Mouse (Mus musculus): ENCODE data around the gene Slain2.
"Not testable (repeated sequence)": the region's sequence is repeated elsewhere in the genome, so short reads cannot be mapped to it uniquely, and the experiment has no call there.

Gene Slain2

DNA sequence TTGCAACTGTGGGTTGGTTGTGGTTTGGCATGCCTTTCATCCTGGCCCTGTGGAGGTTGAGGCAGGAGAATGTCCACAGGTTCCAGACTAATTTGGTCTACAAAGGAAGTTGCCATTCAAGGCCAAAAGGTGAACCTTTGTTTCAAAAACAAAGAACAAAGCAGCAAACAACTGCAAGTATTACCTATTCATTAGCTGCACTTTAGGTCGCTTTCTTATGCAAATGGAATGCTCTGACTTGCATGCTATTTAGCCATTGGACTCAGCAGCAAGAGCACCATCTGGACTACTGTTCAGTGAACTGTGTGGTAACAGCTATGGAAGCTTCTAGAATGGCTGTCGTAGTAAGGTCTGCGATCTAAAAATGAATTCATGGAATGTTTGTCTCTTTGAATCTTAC, 11.8 kb upstream of the Slain2 start:
- DNase-seq = no peak

DNA sequence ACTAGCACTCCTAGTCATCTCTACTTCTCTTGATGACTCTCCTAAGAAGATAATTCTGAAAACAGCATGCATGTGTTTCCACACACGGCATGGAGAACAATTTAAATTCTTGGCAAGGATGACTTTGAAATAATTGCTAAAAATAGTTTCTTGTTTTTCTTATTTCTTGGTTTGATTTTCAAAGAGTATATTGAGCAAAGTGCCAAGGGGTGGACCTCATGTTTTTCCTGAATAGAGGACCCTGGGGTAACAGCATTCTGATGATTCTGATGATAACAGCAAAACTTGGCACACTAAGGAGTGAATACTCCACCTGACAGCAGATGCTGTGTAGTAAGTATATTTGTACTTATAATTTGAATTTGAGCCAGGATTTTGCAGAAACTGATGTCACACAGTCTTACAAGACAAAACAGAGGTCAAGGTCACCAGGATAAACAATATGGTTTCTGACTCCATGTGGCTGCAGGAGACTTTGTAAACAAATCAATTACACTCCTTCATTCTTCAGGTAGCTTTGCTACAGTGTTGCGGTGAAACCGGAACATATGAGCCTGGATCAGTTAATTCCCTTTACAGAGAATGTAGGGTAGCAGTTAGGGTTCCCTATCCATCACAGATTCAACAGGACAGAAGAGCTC, 11.1 kb upstream of the Slain2 start:
- DNase-seq = no peak

DNA sequence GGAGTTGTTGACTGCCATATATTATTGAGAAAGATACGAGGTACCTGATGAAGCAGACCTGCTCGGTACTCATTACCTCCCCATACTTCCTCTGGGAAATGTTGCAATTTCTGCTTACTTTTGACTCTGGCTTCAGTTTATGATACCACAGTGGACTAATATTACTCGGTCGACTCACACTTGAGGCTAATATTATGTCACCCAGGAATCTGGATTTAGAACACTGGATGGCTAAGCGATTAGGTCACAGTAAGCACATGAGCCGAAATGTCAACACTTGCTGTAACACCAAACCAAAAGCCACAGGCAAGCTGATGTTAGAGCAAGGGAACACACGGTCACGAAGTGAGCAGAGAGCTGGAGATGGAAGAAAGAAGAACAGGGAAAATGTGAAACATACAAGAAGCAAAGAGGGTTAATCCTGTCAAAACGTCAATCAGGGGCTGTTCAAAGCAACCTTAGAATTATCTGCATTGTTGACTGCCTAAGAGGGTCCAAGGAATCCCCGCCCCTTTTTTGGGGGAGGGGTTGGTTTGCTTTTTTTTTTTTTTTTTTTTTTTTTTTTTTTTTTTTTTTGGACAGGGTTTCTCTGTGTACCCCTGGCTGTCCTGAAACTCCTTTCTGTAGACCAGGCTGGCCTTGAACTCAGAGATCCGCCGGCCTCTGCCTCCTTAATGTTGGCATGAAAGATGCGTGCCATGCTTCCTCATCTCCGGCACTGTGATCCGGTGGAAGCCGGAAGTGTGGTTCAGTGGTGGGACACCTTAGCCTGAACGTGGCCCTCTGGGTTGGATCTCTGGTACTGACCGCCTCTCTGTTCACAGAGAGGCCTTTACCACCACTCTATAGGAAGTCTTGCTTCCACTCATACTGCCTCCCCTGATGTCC, 9.0 kb upstream of the Slain2 start:
- no peak for DNase-seq

DNA sequence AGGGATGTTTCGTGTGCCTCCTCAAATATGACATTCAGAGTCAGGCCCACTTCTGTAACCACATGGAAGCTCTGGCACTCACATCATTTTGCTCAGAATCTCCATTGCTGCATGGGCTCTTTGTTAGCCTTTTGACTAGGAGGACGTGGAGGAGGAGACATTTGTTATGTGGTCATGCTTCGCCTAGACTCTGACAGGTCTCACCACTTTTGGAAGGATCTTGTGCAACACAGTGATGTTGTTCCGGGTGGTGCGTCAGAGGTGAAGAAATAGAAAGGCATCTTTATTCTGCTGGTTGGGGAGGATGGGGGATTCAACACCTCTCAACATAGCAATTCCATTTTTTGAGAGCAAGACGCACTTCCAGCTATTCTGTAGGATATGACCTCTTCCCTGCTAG, 6.7 kb upstream of the Slain2 start:
- no peak for DNase-seq

DNA sequence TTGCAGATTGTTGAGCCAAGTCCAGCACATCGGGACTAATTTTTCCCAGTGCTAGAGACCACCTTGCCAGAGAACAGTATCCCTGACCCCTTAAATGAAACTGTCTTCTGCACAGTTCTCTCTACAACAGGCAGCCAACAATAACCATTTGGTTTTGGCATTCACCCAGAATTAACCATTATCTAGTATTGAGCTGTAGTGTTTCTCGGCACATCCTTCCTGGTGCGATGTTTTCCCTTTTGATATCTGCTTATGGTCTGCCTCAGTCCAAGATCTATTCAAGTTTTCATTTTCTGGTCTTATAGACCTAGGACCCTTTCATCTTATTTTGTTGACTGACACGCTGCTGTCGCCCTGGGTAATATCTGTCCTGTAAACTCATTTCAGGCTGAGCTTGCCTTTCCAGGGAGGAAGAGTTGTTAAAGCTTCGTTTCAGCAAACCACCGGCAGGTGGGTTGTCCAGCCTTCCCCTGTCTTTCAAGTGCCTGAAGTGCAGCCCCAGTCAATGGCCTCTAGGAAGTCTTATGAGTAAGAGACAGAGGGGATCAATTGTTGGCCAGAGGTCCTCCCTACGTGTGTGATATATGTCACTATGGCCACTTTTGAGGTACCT, 5.7 kb upstream of the Slain2 start:
- DNase-seq = no peak

DNA sequence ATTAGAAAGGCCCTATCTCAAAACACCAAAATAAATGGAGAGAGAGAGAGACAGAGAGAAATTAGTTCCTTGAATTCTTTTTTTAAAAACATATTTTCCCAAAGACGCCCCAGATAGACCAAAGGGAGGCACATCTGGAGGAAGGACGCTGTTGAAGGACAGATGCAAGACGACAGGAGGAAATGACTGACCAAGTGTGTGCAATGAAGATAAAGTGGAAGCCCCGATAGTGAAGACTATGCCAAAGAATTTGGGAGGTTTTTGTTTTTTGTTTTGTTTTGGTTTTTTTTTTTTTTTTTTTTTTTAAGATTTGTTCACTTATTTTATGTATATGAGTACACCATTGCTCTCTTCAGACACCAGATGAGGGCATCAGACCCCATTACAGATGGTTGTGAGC, 4.7 kb upstream of the Slain2 start:
- DNase-seq = no peak

DNA sequence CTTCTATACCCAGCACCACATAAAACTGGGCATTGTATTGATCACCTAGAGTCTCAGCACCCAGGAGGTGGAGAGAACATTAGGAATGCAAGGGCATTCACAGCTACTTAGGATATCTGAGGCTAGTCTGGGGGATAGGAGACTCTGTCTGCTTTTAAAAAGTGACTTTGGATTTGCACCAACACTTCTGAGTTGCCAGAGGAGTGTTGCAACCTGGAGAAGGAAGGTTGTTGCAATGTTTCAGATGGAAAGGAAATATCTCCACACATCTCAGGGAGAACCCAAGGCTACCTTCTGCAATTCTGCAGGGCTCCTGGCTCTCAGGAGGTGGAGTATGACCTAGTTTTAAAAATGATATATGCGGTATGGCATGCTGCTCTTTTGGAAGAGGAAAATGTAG, 3.7 kb upstream of the Slain2 start:
- no peak for DNase-seq

DNA sequence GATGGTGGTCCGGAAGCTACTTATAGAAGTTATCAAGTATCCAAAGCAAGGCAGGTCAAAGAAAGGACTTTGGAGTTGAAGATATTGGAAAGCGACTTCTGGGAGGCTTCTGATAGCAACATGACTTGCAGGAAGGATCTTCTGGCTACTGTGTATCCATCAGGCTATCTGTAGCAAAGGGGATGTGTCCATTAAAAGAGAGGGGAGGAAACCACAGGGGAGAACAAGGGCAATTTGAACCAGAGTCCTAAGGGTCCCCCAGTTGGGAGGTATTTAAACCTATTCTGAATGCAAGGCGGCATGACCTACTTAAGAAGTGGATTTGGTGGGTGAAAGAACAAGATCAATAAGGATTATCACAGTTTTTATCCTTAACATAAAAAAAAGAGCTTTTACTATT, 2.8 kb upstream of the Slain2 start:
- no peak for DNase-seq

DNA sequence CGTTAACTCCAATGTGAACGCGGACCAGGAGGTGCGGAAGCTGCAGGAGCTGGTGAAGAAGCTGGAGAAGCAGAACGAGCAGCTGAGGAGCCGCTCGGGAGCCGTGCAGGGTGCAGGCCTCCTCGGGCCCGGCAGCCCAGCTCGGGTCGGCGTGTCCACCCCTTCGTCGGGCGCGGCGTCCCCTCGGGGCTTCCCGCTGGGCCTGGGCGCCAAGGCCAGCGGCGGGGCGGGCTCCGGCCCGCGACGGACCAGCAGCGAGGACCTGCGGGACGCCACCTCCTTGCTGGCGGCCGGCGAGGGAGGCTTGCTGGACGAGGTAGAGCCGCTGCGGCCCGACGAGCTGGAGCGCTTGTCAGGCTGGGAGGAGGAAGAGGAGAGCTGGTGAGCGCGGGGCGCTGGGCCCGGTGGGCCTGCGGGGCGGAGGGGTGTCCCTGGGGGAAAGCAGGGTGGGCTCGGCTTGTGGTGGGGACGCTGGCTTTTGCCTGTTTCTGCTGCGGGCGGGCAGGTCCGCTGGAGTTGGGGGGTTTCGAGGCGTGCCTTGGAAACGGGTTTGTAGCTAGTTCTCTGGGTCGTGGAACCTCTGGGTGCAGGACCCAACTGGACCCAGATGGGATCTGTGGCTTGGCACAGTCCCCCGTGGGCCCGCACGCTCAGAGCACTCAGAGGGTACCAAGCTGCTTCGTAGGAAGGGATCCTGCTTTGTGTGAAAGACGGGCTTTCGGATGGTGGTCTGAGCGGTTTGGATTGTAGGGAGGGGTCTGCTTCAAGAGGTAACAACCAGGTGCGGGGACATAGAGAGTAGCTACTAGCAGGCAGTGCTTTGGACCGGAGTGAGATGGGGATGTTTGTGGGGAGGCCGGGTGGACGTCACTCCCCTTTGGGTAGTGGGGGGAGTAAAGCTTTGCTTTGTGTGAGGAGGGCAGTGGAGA, 793 bp downstream of the Slain2 start:
- DNase-seq = no peak

DNA sequence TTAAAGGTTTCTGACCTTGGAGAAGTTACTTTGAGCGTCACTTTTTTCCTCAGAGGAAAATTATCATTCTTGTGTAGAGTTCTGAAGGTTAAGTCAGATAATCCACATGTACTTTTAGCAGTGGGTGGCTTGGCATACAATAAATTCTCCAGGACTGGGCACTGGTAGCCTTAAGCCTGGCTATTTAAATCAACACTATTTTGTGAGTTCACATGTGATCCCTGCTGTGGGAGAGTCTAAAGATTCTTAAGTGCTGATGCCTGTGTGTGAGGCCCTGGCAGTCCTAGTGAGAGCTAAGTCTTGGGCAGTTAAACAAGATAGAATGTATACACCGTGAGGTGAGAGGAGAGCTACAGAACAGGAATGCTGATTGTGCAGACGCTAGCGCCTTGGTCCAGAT, 1.9 kb downstream of the Slain2 start:
- no peak for DNase-seq

DNA sequence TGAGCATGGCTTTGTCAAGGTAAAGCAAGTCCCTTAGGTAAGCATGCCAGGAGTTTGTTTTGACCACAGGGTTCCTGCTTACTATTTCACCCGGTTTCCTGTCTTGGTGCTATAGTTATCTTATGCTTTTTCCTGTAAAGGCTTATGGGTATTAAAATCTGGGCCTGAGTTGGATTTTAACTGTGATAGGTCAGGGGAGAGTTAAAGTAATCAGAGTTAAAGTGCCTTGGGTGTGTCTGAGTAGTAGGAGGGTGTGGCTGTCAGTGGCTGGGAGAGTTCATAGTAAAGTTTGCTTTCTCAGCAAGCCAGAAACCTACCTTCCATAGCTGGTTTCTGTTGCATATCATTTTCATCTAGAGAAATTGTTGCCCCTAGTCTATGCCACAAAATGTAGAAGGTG, 2.7 kb downstream of the Slain2 start:
- DNase-seq = no peak

DNA sequence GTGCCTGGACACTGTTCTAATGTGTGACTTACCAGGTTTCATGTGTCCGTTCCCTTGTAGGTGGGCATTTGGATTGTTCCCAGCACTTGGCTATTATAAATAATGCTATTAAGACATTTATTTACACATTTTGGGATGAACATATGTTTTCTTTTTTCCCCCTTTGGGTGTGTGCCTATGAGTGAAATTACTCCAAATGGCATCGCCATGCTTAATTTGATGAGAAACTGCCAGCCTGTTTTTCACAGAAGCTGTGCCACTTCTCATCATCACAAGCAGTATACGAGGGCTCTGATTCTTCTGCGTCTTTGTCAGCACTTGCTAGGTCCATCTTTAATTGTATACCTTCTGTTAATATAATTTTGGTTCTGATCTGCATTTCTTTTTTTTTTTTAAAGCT, 6.3 kb downstream of the Slain2 start:
- DNase-seq = no peak

DNA sequence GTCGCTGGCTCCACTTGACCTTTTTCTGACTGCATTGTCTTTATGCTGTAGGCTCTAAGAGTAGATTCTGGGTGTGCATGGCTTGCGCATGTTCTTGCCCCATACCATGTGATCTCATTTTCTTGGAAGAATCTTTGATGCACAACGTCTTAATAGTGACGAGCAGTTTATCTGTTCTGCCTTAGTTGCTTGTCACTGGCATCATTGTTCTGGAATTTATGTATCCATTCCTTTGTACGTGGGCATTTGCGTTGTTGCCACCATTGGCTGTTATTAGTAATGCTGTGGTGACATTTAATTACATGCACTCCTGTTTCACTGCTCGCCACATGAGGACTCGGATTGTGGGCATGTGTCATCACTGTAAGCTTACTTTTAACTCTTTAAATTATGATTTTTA, 7.1 kb downstream of the Slain2 start:
- no peak for DNase-seq

DNA sequence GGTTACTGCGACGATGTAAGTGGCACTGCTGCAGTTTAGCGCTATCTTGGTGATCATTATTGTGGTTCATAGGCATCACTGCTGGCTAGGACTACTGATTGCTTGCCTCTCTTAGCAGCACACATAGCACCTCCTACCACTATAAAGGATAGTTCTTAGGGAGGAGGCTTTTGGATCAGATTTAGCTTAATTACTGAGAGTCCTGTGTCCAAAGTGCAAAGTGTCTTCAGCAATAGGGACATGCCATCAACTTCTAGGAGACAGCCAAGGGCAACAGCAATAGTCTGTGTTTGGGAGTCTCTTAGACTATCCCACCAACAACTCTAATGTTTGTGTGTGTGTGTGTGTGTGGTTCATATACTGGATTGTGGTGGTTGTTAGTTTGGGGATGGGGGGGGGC, 8.7 kb downstream of the Slain2 start:
- no peak for DNase-seq

DNA sequence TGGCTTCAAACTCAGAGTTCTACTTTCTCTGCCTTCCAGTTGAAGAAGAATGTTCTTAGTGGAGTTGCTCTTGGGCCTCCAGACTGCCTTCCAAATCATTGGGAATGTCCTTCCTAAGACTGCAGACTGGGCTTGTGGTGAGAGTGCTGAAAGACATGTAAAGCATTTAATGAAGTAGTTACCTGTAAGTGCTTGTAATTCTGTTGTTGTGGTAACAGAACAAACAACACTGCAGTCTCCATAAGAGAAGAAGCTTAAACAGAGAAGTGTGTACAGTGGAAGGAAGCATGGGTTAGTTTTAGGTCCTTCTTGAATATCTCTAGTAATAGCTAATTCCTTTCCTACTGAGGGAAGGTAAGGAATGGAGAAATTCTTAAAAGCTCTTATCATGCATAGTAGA, 13.0 kb downstream of the Slain2 start:
- DNase-seq = no peak

DNA sequence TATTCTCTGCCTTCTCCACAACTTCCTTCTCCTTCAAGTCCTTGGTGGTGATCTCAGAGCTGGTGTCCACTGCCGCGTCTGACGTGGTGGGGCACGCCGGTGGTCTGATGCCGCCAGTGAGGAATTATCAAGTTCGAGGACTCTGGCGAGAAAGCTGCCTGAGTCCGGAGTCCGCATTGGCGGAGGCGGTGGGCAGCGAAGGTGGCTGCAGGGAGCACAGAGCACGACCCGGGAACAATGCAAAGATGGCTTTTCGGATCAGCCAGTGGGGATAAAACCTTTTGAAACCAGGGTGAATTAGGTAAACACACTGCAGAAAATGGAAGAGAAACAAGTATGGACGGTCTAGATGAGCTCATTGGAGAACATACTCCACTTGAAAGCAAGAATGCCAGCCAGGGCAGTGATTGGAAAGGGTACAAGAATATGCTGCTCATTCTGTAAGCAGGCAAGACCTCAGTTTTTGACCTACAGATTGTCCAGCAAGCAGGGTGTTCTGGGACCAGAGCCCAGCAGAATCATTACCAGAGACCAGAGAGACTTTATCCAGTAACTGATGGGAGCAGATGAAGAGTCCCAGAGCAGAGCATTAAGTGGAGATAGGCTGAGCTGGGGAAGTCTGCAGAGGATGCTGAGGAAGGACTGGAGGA, 19.0 kb downstream of the Slain2 start:
- DNase-seq = no peak

DNA sequence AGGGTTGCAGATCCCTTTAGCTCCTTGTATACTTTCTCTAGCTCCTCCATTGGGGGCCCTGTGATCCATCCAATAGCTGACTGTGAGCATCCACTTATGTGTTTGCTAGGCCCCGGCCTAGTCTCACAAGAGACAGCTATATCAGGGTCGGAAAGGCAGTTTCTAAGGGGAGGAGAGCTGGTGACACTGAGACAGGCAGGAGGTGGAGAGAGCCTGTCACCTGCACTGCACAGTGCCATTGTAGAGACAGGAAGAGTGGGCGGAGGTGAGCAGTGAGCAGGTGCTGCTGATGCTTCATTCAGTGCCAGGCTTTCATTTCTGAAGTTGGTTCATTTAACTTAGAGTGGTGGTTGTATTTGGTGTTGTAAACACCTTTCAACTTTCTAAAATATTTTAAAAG, 24.3 kb downstream of the Slain2 start:
- DNase-seq = not testable (repeated sequence)

DNA sequence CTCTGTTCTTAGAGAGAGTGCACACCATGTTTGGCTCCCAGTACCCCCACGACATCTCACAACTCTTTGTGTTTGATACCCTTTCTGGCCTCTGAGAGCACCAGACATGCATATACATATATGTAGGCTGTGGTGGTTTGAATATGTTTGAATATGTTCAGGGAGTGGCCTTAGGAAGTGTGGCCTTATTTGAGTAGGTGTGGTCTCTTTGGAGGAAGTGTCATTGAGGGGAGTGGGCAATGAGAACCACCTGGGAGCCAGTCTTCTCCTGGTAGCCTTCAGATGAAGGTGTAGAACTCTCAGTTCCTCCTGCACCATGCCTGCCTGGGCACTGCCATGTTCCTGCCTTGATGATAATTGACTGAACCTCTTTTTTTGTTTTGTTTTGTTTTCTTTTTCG, 25.2 kb downstream of the Slain2 start:
- no peak for DNase-seq

DNA sequence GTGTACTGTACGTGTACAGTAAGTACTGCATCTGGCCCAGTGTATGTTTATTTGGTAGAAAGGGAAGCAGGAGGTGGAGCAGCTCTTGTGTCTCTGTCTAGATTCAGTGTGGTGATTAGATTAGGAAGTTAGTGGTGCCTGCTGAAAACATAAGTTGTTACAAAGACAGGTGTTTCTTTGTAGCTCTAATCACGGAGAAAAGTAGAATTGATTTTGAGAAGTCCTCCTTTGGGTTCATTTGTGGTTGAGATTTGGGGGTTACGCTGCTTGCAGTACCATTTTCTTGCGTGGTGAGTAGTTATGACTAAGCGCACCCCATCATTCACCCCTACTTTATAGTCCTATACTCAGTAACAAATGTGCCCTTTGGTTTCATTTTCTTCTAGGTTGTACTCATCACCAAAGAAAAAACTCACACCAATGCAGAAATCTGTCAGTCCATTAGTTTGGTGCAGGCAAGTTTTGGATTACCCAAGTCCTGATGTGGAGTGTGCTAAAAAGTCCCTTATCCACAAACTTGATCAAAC, 26.9 kb downstream of the Slain2 start:
- DNase-seq = no peak

DNA sequence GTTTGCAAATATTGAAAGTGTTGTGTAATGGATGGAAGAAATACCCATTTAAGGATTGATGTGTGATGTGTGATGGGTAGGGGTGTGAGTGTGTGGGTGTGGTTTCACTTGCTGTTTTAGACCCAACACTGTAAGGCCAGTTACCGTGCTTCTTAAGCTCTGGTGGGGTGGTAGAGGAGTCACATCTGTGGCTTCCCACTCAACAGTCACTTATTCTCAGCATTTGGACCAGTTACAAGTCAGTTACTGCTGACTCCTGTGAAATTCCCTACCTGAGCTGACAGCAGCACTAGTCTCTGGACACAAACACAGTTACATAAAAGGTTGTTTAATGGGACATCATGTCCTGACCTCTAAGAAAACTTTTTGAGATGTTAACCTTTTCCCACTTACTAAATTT, 34.0 kb downstream of the Slain2 start:
- DNase-seq = no peak

DNA sequence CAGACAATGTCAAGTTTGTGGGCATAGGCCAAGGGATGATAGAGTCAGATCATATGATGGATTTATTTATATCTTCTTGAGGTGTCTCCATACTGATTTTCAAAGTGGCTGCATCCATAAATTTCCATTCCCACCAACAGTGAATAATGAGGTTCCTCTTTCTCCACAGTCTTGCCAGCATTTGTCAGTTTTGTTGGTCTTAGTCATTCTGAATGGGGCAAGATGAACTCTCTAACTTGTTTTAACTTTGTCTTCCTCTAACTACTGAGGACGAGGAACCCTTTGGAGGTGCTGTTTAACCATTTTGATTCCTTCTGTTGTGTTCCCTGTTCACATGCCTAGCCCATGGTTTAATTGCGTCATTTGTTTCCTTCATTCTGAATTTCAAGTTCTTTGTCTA, 36.1 kb downstream of the Slain2 start:
- no peak for DNase-seq

DNA sequence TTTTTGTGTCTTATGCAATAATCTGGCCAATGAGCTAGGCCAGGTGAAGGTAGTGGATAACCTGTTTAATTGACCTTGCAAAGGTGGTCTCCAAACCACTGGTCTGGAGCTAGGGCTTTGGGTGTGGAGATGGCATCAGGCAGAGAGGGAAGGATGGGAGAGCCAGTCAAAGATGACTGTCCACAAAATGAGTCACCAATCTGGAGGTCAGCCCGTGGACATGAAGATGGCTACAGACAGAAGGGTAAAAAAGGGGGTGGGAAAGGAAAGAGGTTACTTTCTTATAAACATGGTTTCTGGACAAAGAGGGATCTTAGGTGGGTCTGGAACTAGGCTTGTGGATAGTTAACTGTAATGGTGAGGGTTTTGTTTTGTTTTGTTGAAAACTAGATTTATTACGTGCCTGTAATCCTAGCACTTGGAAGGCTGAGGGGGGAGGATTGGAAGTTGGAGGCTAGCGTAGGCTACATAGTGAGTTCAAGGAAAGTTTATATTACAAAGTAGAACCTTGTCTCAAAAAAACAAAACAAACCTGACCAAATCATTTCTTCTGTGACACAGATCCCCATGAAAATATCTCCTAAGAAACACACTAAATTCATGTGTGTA, 40.0 kb downstream of the Slain2 start:
- no peak for DNase-seq

All from cerebellum, adult 11-12 months (tissue).